25 mouse cellular contexts compared by ENCODE assay signal in genomic region chr1:106764846-106765245, GRCm38 (mm10).
"Had no signal": no experiment of that assay in that cellular context is flagged by ENCODE, and none has a peak within 500 bp of the region (broad histone marks: within the 10 kb centered on the region; RNA-seq: fewer than 3 reads in every experiment).

No protein-coding gene starts in this region.

- DNase-seq: gastrocnemius, postnatal 14 days; gastrocnemius, postnatal 36 days; heart, adult 18-20 months; heart, postnatal 14 days; heart, postnatal 36 days; kidney, adult 11 months; kidney, adult 2 months; kidney, adult 9 months; kidney, postnatal 14 days; kidney, postnatal 36 days; layer of hippocampus, adult 9-11 months; layer of hippocampus, postnatal 36 days; left cerebral cortex, postnatal 4 days had no signal

- H3K27ac ChIP-seq: heart, embryonic 13.5 days; heart, embryonic 15.5 days; hindbrain, embryonic 13.5 days; hindbrain, embryonic 15.5 days; hindbrain, postnatal 0 days; kidney, embryonic 15.5 days; kidney, postnatal 0 days; limb, embryonic 13.5 days; limb, embryonic 15.5 days; liver, embryonic 12.5 days had no signal

- H3K9me3 ChIP-seq: heart, embryonic 13.5 days; heart, embryonic 15.5 days; hindbrain, embryonic 13.5 days; hindbrain, embryonic 15.5 days; kidney, embryonic 15.5 days; limb, embryonic 13.5 days; limb, embryonic 15.5 days; liver, embryonic 12.5 days had no signal

- H3K9ac ChIP-seq: heart, embryonic 13.5 days; heart, embryonic 15.5 days; hindbrain, embryonic 13.5 days; hindbrain, embryonic 15.5 days; kidney, embryonic 15.5 days; limb, embryonic 13.5 days; limb, embryonic 15.5 days; liver, embryonic 12.5 days had no signal

- H3K4me2 ChIP-seq: heart, embryonic 11.5 days; heart, embryonic 13.5 days; heart, embryonic 15.5 days; hindbrain, embryonic 13.5 days; hindbrain, embryonic 15.5 days; kidney, embryonic 15.5 days; limb, embryonic 13.5 days; limb, embryonic 15.5 days; liver, embryonic 12.5 days had no signal

- H3K4me3 ChIP-seq: heart, embryonic 13.5 days; heart, embryonic 15.5 days; hindbrain, embryonic 13.5 days; hindbrain, embryonic 15.5 days; kidney, embryonic 15.5 days; limb, embryonic 13.5 days; limb, embryonic 15.5 days; liver, embryonic 12.5 days had no signal

- H3K4me1 ChIP-seq: heart, embryonic 13.5 days; limb, embryonic 13.5 days; limb, embryonic 15.5 days had no signal

- ATAC-seq: hindbrain, postnatal 0 days; intestine, embryonic 16.5 days; liver, embryonic 12.5 days had no signal

- H3K27me3 ChIP-seq: heart, embryonic 13.5 days; heart, embryonic 15.5 days; hindbrain, embryonic 13.5 days; hindbrain, embryonic 15.5 days; kidney, embryonic 15.5 days; limb, embryonic 13.5 days; limb, embryonic 15.5 days; liver, embryonic 12.5 days had no signal
